Mouse (Mus musculus) stomach, postnatal 0 days (tissue): Measurements from ENCODE around the gene Cadm1.

Source experiments
- CTCF ChIP-seq: IDR thresholded peaks from 2 replicates; pipeline ENCODE4 v1.5.1; 2016; ENCODE audit warnings: antibody characterized with exemption, low read depth, mild to moderate bottlenecking, moderate library complexity
- EP300 ChIP-seq: optimal IDR thresholded peaks from 2 replicates; pipeline ENCODE3; 2016; ENCODE audit warnings: antibody characterized with exemption

DNA sequence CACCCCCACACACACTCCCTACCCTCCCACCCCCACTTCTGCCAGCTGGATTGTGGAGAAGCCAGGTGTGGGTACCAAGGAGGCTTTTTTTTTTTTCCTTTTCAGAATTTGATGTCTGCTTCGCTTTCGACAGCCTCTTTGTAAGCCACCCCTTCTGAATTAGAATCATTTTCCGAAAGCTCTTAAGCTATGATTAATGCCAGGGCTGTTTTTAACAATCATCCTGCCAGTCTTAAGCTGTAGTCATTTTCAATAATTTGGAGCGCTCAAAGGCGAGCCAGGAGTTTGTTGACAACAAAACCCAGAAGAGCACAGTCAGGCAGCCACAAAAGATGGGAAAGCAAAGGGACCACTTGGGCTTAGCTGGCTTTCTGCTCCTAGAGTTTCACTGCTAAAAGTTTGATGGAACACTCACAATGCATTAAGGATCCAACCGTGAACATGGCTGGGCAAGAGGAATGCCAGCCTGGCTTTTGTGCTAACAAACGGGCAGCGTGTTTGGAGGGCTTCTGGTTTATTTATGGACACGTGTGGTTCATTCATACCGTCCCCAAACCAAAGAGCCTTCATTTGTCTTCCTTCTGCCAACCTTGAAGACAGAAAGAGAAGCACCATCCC, 328.9 kb downstream of the Cadm1 start:
- TF ChIP-seq CTCF (no peak), EP300 (no peak)
